Mouse (Mus musculus) olfactory bulb, adult 2 months (tissue): Measurements from ENCODE around the gene Amd1.

Experiments
- CTCF ChIP-seq: fragments of 200-500 bp; IDR thresholded peaks from 2 replicates; pipeline ENCODE4 v1.5.1; 2012; ENCODE audit warnings: low read depth, mild to moderate bottlenecking, low read length, moderate library complexity; ENCODE audit not compliant: insufficient read depth
- POLR2A ChIP-seq: fragments of 200-500 bp; IDR thresholded peaks from 2 replicates; pipeline ENCODE4 v1.6.1; 2012; ENCODE audit warnings: mild to moderate bottlenecking, low read depth, low read length, moderate library complexity; ENCODE audit not compliant: insufficient read depth

DNA sequence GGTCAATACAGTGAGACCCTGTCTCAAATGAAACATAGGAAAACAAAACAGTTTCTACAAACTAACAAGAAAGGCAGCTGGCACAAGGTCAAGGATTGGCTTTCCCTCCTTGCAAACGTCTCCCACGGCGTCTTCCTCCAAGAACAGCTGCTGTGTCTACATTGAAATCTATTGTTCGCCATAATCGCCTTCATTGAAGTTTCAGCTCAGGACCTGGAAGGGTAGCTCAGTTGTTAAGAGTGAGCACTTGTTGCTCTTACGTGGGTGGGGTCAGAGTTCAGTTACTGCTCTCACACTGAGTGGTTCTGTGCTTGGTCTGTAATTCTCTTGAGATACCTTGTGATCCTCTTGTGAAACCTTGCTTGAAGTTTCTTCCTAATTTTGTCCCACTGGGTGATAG, 30.9 kb upstream of the Amd1 start:
- no peak for TF ChIP-seq POLR2A
- TF ChIP-seq CTCF = no peak
